Mouse (Mus musculus) c-Kit-positive CD71-positive TER-119-positive erythroid progenitor cells, embryonic 14.5 days (primary cell): Measurements from ENCODE around the gene Csnk1g2.
A peak's percentile ranks its signal among the peaks of the same experiment; 100 is the strongest.

Experiments used
- DNase-seq: peaks from one replicate; pipeline ENCODE4 v3.0.0-alpha.2; 2013; ENCODE audit warnings: low spot score

Gene Csnk1g2

GRCm38 (mm10) chr10:80680260-80680696 is 57.6 kb downstream of the Csnk1g2 start:
- no peak for DNase-seq

- DNase-seq = no peak
Observed at GRCm38 (mm10) chr10:80682003-80682402, 59.4 kb downstream of the Csnk1g2 start.

DNA sequence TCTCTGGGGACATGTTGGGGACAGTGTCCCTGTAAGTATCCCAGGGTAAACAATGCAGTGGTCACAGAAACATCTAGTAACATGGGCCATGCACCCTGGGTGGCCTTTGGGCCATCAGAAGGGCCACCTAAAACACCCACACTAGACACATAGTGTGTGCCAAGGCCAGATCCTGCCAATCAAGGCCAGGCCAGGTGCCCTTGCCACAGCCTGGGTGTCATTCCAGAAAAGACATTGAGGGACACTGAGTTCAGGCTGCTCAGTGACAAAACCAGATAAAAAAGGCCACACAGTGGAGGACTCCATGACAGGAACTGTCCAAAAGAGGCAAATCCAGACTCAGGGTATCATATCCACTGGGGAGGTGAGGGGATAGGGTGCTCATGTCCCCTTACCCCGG is 61.0 kb downstream of the Csnk1g2 start:
- DNase-seq = no peak

DNA sequence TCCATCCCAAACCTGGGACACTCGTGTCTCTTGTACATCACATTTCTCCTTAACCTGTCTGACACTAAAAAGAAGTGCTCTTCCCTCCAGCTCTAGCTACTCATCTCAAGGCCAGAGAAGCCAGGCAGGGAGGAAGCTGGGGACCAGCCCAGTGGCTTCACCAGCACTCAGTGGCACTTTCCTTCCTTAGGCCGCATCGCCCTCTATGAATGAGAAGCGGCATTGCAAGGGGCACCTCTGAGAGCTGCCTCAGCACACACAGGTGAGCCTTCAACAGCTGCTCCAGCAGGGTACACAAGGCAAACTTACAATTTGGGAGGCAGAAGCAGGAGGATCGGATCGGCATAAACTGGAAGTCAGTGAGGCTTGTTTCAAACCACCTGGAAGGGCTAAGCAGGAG is 61.6 kb downstream of the Csnk1g2 start:
- peak; percentile 79 for DNase-seq

DNA sequence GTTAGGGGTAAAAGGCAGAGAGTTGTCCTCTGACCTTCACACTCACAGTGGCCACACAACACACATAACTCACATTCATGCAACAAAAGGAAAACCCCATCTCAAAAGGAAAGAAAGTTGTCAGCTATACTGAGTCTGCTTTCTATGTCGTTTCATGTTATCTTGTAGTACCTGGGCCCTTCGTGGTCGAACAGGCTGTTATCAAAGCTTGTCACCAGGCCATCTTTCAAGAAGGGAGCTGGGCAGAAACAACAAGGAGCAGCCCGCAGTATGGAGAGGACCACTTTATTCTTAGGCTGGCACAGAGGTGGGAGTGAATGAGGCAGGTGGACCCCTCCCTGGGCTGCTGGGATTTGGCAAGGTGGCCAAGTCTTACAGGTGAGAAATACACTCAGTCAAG is 62.3 kb downstream of the Csnk1g2 start:
- peak; percentile 82 for DNase-seq

GRCm38 (mm10) chr10:80686617-80687016 is 64.0 kb downstream of the Csnk1g2 start:
- DNase-seq = no peak

GRCm38 (mm10) chr10:80687850-80688249 is 65.2 kb downstream of the Csnk1g2 start:
- peak; percentile 76 for DNase-seq
